Mouse (Mus musculus) midbrain, postnatal 0 days (tissue): Measurements from ENCODE around the gene Clpsl2. TPM values are rescaled to one million over a fixed set of nuclear protein-coding genes. Genes with fewer than 3 reads are reported as not detected.

Experiments used
- ATAC-seq: fragments of 200-750 bp; cut with Nextera tagmentation; 2 replicates; pipeline ENCODE4 v1.8.0; 2017; ENCODE audit warnings: moderate number of reproducible peaks, mild to moderate bottlenecking, moderate TSS enrichment, moderate library complexity; ENCODE audit not compliant: low FRiP score
- DNase-seq: peaks from one replicate; pipeline ENCODE4 v3.0.0-alpha.2; 2015; ENCODE audit warnings: low spot score
- H3K27ac ChIP-seq: fragments of 300-500 bp; sonication (generic); 2 replicates; pipeline ENCODE4 v1.5.1; 2014; ENCODE audit warnings: low read depth, mild to moderate bottlenecking, low read length, mixed read lengths
- H3K27me3 ChIP-seq: fragments of 300-500 bp; sonication (generic); 2 replicates; pipeline ENCODE4 v1.6.1; 2014; ENCODE audit warnings: low read length, control low read depth, mixed read lengths; ENCODE audit not compliant: insufficient read depth
- H3K36me3 ChIP-seq: fragments of 300-500 bp; sonication (generic); 2 replicates; pipeline ENCODE4 v1.6.1; 2014; ENCODE audit warnings: low read length, control low read depth, mixed read lengths; ENCODE audit not compliant: insufficient read depth
- H3K4me1 ChIP-seq: fragments of 300-500 bp; sonication (generic); 2 replicates; pipeline ENCODE4 v1.6.1; 2014; ENCODE audit warnings: mild to moderate bottlenecking, control low read depth, antibody characterized with exemption, low read length, mixed read lengths; ENCODE audit not compliant: insufficient read depth
- H3K4me2 ChIP-seq: fragments of 300-500 bp; sonication (generic); 2 replicates; pipeline ENCODE4 v1.6.1; 2014; ENCODE audit warnings: low read depth, mild to moderate bottlenecking, low read length, mixed read lengths; ENCODE audit not compliant: poor library complexity, severe bottlenecking
- H3K4me3 ChIP-seq: fragments of 300-500 bp; sonication (generic); 2 replicates; pipeline ENCODE4 v1.5.1; 2014; ENCODE audit warnings: low read depth, mild to moderate bottlenecking, low read length, moderate library complexity
- H3K9ac ChIP-seq: fragments of 300-500 bp; sonication (generic); replicated peaks from 2 replicates; pipeline ENCODE4 v1.6.1; 2014; ENCODE audit warnings: mild to moderate bottlenecking, low read length, moderate library complexity, mixed read lengths; ENCODE audit not compliant: poor library complexity, severe bottlenecking
- H3K9me3 ChIP-seq: fragments of 300-500 bp; sonication (generic); 2 replicates; pipeline ENCODE4 v1.6.1; 2016; ENCODE audit warnings: low read length, control low read depth
- CTCF ChIP-seq: IDR thresholded peaks from 2 replicates; pipeline ENCODE4 v1.5.1; 2016; ENCODE audit warnings: antibody characterized with exemption, mild to moderate bottlenecking
- WGBS: fragments of 180-500 bp; shearing (Covaris S2); extraction: QIAGEN DNeasy Blood & Tissue Kit; methylation state at CpG from one replicate; pipeline ENCODE4 v1.1.7; 2014; 5-methylcytosine and 5-hydroxymethylcytosine counted together
- microRNA-seq: library from miRNA; unstranded; fragments of <30 nt; microRNA quantifications from one replicate; pipeline ENCODE4, GENCODE M21; 2016; ENCODE audit warnings: borderline number of aligned reads
- polyA plus RNA-seq: library from polyadenylated mRNA; unstranded; fragments of >200 nt; fragmentation: Nextera tagmentation; extraction: Ambion mirVana; gene quantifications from 2 replicates; pipeline ENCODE4 v1.2.1, GENCODE M21; 2015
- total RNA-seq: library from RNA; depleted of rRNA; stranded (reverse); fragments of >200 nt; gene quantifications from 2 replicates; pipeline ENCODE4 v1.2.3, GENCODE M21; 2014; rRNA removed

The Clpsl2 gene
- total and polyA plus RNA-seq, 2 experiments from 2014 or later, result not detected

DNA sequence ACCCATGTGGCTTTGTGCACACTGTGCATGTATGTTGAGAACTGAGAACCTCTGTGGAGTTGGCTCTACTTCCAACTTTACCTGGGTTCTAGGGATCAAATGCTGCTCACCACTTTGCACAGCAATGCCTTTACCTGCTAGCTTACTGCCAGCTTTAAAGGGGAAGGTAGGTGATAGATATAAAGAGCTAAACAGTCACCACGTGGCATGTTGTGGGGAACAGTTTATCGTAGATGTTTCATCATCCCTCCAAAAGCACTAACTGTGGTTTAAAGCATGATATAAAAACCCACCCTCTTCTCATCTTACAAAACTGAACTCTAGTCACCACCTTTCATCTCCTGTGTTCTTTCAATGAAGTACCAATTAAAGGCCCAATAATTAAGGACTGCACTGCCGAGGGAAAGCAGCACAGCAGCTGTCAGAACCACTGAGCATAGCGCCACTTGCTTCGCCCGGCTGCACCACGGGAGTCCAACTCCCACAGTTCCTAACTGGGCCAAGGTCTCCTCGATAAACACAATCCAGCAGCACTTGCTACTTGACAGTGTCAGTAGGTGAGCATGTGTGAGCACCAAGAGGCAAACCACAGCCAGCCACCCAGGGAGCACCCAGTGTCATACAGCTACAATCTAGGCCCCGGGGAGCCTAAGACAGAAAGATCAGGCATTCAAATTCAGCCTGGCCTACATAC lies 52.5 kb downstream of the Clpsl2 start:
- peaks cover 81% of the 10 kb centered on the region for H3K36me3 ChIP-seq
- ATAC-seq (no peak), DNase-seq (no peak)
- H3K27me3 ChIP-seq, result no peaks in the 10 kb centered on the region
- no peaks in the 10 kb centered on the region for H3K4me1 ChIP-seq
- WGBS, result 85% methylated on average over 9 of the region's 9 CpGs
- TF ChIP-seq CTCF, result no peak
- no peak overlapping the region for H3K4me3 ChIP-seq
- H3K4me2 ChIP-seq, result no peak overlapping the region
- H3K9me3 ChIP-seq, result no peaks in the 10 kb centered on the region
- no peak overlapping the region for H3K9ac ChIP-seq
- H3K27ac ChIP-seq, result no peak overlapping the region

Small RNA genes lying within 50 kb of the gene (microRNA-seq; reads per million reads assigned to microRNA genes)
- gene Gm25195, result not detected
- gene Mir6969, result not detected

Other genes starting within 250 kb of the Clpsl2 start
- gene Fance, start 235.9 kb upstream of the Clpsl2 start, total RNA-seq, result 33.4 and 33.6 TPM in 2 replicates
- 26.1 and 28.6 TPM in 2 replicates for gene Fance, start 235.9 kb upstream of the Clpsl2 start, polyA plus RNA-seq
- 810 and 1,016 TPM in 2 replicates for gene Rpl10a, start 220.9 kb upstream of the Clpsl2 start, total RNA-seq
- gene Rpl10a, start 220.9 kb upstream of the Clpsl2 start, polyA plus RNA-seq, result 347 and 365 TPM in 2 replicates
- 4.8 and 5.4 TPM in 2 replicates for gene Tead3, start 198.6 kb upstream of the Clpsl2 start, total RNA-seq
- gene Tead3, start 198.6 kb upstream of the Clpsl2 start, polyA plus RNA-seq, result 1.2 and 1.3 TPM in 2 replicates
- gene Tulp1, start 184.2 kb upstream of the Clpsl2 start, total RNA-seq, result 0.80 and 1.0 TPM in 2 replicates
- gene Tulp1, start 184.2 kb upstream of the Clpsl2 start, polyA plus RNA-seq, result 1.1 TPM in 2 replicates
- gene Fkbp5, start 31.9 kb upstream of the Clpsl2 start, total RNA-seq, result 29.9 and 31.9 TPM in 2 replicates
- 19.9 and 22.5 TPM in 2 replicates for gene Fkbp5, start 31.9 kb upstream of the Clpsl2 start, polyA plus RNA-seq
- gene Armc12, start 18.6 kb upstream of the Clpsl2 start, total RNA-seq, result not detected in 2 replicates
- gene Armc12, start 18.6 kb upstream of the Clpsl2 start, polyA plus RNA-seq, result not detected in 2 replicates
- gene Clps, start 11.4 kb downstream of the Clpsl2 start, total RNA-seq, result not detected in 2 replicates
- gene Clps, start 11.4 kb downstream of the Clpsl2 start, polyA plus RNA-seq, result not detected in 2 replicates
- gene Lhfpl5, start 26.2 kb downstream of the Clpsl2 start, total RNA-seq, result 22.8 and 28.6 TPM in 2 replicates
- gene Lhfpl5, start 26.2 kb downstream of the Clpsl2 start, polyA plus RNA-seq, result 21.0 and 25.5 TPM in 2 replicates
- gene Srpk1, start 73.3 kb downstream of the Clpsl2 start, total RNA-seq, result 58.1 and 67.5 TPM in 2 replicates
- 73.3 and 80.7 TPM in 2 replicates for gene Srpk1, start 73.3 kb downstream of the Clpsl2 start, polyA plus RNA-seq
- gene Slc26a8, start 140.8 kb downstream of the Clpsl2 start, total RNA-seq, result 1.1 and 4.4 TPM in 2 replicates
- 1.7 and 1.8 TPM in 2 replicates for gene Slc26a8, start 140.8 kb downstream of the Clpsl2 start, polyA plus RNA-seq
- gene Mapk14, start 141.9 kb downstream of the Clpsl2 start, total RNA-seq, result 40.5 and 43.4 TPM in 2 replicates
- gene Mapk14, start 141.9 kb downstream of the Clpsl2 start, polyA plus RNA-seq, result 16.3 and 19.0 TPM in 2 replicates
- gene AC170998.1, start 176.7 kb downstream of the Clpsl2 start, total RNA-seq, result 2.7 and 4.2 TPM in 2 replicates
- 1.8 and 3.2 TPM in 2 replicates for gene AC170998.1, start 176.7 kb downstream of the Clpsl2 start, polyA plus RNA-seq
- 0.66 and 1.5 TPM in 2 replicates for gene Mapk13, start 219.9 kb downstream of the Clpsl2 start, total RNA-seq
- 1.0 and 1.1 TPM in 2 replicates for gene Mapk13, start 219.9 kb downstream of the Clpsl2 start, polyA plus RNA-seq